Mouse (Mus musculus) Patski (cell line): Measurements from ENCODE around the gene Lmo7. TPM values are rescaled to one million over a fixed set of nuclear protein-coding genes. Genes with fewer than 3 reads are reported as not detected.
A peak's percentile ranks its signal among the peaks of the same experiment; 100 is the strongest.

Source experiments
- ATAC-seq: fragments of 100-300 bp; one replicate; pipeline ENCODE4 v1.8.0; 2021
- CTCF ChIA-PET: fragments of 350-600 bp; sonication (Branson Sonifier 250); formaldehyde crosslinking; loops from one replicate; lab custom pipeline; 2022; ENCODE audit warnings: inconsistent platforms; lab: Charles Lee
- POLR2A ChIA-PET: fragments of 350-600 bp; sonication (Branson Sonifier 250); formaldehyde crosslinking; loops from one replicate; lab custom pipeline; 2022; ENCODE audit warnings: antibody characterized with exemption, inconsistent platforms; lab: Charles Lee
- DNase-seq: peaks from one replicate; pipeline ENCODE4 v3.0.0-alpha.2; 2011; ENCODE audit warnings: low read depth, low spot score
- H3K27me3 ChIP-seq: fragments of 371-371 bp; one replicate; pipeline ENCODE4 v1.5.1; 2021
- CTCF ChIP-seq: fragments of 100-300 bp; IDR thresholded peaks from one replicate; pipeline ENCODE4 v1.5.1; 2021
- in situ Hi-C: fragments of 300-500 bp; cut with MboI; formaldehyde crosslinking; loops from 3 replicates; pipeline ENCODE4 v1.11.1; 2018; ENCODE audit warnings: low pct_unique_long_range_greater_than_20kb, mixed read lengths
- polyA plus RNA-seq: library from polyadenylated mRNA; unstranded; gene quantifications from one replicate; pipeline ENCODE4 v1.2.3, GENCODE M21; 2021

Lmo7 gene
- polyA plus RNA-seq, 1 experiment from 2014 or later: 60.7 TPM

GRCm38 (mm10) chr14:101747811-101748210 is 18.1 kb downstream of the Lmo7 start:
- ATAC-seq (no peak), DNase-seq (no peak)
- POLR2A ChIA-PET: interaction anchor here (0.9 kb wide), 1 partner anchor 22 kb away, joined by 4 read pairs; no protein-coding TSS in a partner anchor
- in situ Hi-C loops: no loop called here
- H3K27me3 ChIP-seq: no peaks in the 10 kb centered on the region
- TF ChIP-seq CTCF: no peak
- CTCF ChIA-PET: interaction anchor here (1.0 to 1.5 kb wide), 2 partner anchors 9 to 28 kb away, joined by 3 to 5 read pairs; no protein-coding TSS in a partner anchor

GRCm38 (mm10) chr14:101748436-101748835 is 18.7 kb downstream of the Lmo7 start:
- ATAC-seq (no peak), DNase-seq (no peak)
- ChIA-PET CTCF (interaction anchor here (0.8 to 1.3 kb wide), 2 partner anchors 8 to 35 kb away, joined by 3 read pairs; no protein-coding TSS in a partner anchor), POLR2A (no interaction called here)
- TF ChIP-seq CTCF: no peak
- H3K27me3 ChIP-seq: no peaks in the 10 kb centered on the region
- in situ Hi-C loops: no loop called here

GRCm38 (mm10) chr14:101750910-101751309 is 21.2 kb downstream of the Lmo7 start:
- CTCF ChIA-PET: interaction anchor here (0.7 to 1.8 kb wide), 2 partner anchors 12 to 28 kb away, joined by 3 to 4 read pairs; no protein-coding TSS in a partner anchor
- no peak for DNase-seq
- TF ChIP-seq CTCF: no peak
- ATAC-seq: peak; percentile 78
- POLR2A ChIA-PET: no interaction called here
- in situ Hi-C loops: no loop called here
- no peaks in the 10 kb centered on the region for H3K27me3 ChIP-seq

- in situ Hi-C loops: no loop called here
- no peak for TF ChIP-seq CTCF
- no peak for ATAC-seq
- H3K27me3 ChIP-seq: no peaks in the 10 kb centered on the region
- CTCF ChIA-PET: interaction anchor here (1.1 kb wide), 1 partner anchor 19 kb away, joined by 3 read pairs; no protein-coding TSS in a partner anchor
- no peak for DNase-seq
- POLR2A ChIA-PET: no interaction called here
Measured at GRCm38 (mm10) chr14:101755425-101755824, 25.7 kb downstream of the Lmo7 start.

GRCm38 (mm10) chr14:101762267-101762666 is 32.5 kb downstream of the Lmo7 start:
- DNase-seq (no peak), ATAC-seq (no peak)
- in situ Hi-C loops: no loop called here
- peak; percentile 48 for TF ChIP-seq CTCF
- H3K27me3 ChIP-seq: no peaks in the 10 kb centered on the region
- POLR2A ChIA-PET: no interaction called here
- CTCF ChIA-PET: no interaction called here

GRCm38 (mm10) chr14:101763762-101764295 is 34.1 kb downstream of the Lmo7 start:
- no peak for TF ChIP-seq CTCF
- in situ Hi-C loops: no loop called here
- ATAC-seq (no peak), DNase-seq (no peak)
- ChIA-PET POLR2A (interaction anchor here (0.6 kb wide), 1 partner anchor 170 kb away, joined by 3 read pairs; no protein-coding TSS in a partner anchor), CTCF (interaction anchor here (0.9 to 1.1 kb wide), 2 partner anchors 12 to 44 kb away, joined by 3 to 4 read pairs; no protein-coding TSS in a partner anchor)
- no peaks in the 10 kb centered on the region for H3K27me3 ChIP-seq

- DNase-seq (no peak), ATAC-seq (no peak)
- ChIA-PET POLR2A (no interaction called here), CTCF (interaction anchor here (1.0 to 1.5 kb wide), 2 partner anchors 99 to 176 kb away, joined by 3 to 4 read pairs; no protein-coding TSS in a partner anchor)
- H3K27me3 ChIP-seq: no peaks in the 10 kb centered on the region
- no peak for TF ChIP-seq CTCF
- in situ Hi-C loops: no loop called here
Measured at GRCm38 (mm10) chr14:101771336-101771735, 41.6 kb downstream of the Lmo7 start.

- ChIA-PET POLR2A (no interaction called here), CTCF (interaction anchor here (1.5 kb wide), 1 partner anchor 175 kb away, joined by 3 read pairs; no protein-coding TSS in a partner anchor)
- DNase-seq: no peak
- no peak for TF ChIP-seq CTCF
- no peaks in the 10 kb centered on the region for H3K27me3 ChIP-seq
- ATAC-seq: no peak
- in situ Hi-C loops: no loop called here
Measured at GRCm38 (mm10) chr14:101771756-101772155, 42.0 kb downstream of the Lmo7 start.

GRCm38 (mm10) chr14:101774631-101775030 is 44.9 kb downstream of the Lmo7 start:
- ChIA-PET POLR2A (no interaction called here), CTCF (interaction anchor here (0.7 to 1.9 kb wide), 4 partner anchors 15 to 1757 kb away, joined by 3 to 5 read pairs (median 3); no protein-coding TSS in a partner anchor)
- ATAC-seq (no peak), DNase-seq (no peak)
- TF ChIP-seq CTCF: peak; percentile 59
- H3K27me3 ChIP-seq: no peaks in the 10 kb centered on the region
- in situ Hi-C loops: loop anchor here (25.0 kb wide), 1 partner anchor 1213 kb away; the partner anchor contains the start of gene Kctd12

GRCm38 (mm10) chr14:101776296-101777128 is 46.8 kb downstream of the Lmo7 start:
- POLR2A ChIA-PET: no interaction called here
- DNase-seq (no peak), ATAC-seq (no peak)
- no peak for TF ChIP-seq CTCF
- no peaks in the 10 kb centered on the region for H3K27me3 ChIP-seq
- CTCF ChIA-PET: interaction anchor here (1.2 to 1.9 kb wide), 4 partner anchors 8 to 170 kb away, joined by 3 to 6 read pairs (median 5); no protein-coding TSS in a partner anchor
- in situ Hi-C loops: loop anchor here (25.0 kb wide), 1 partner anchor 1211 kb away; the partner anchor contains the start of gene Kctd12
